Comparison of ENCODE assay signal across 9 mouse cellular contexts in genomic region chrX:35879703-35880102, GRCm38 (mm10). TPM values are rescaled to one million over a fixed set of nuclear protein-coding genes. Genes with fewer than 3 reads are reported as not detected.
DNase-seq lines count a peak whose midpoint lies in the region; ATAC-seq and TF ChIP-seq lines count a peak whose summit lies in the region.
"Had no signal": no experiment of that assay in that cellular context is flagged by ENCODE, and none has a peak within 500 bp of the region (broad histone marks: within the 10 kb centered on the region; RNA-seq: fewer than 3 reads in every experiment).

No protein-coding gene starts in this region.

- TF ChIP-seq CTCF in kidney, postnatal 0 days (IDR thresholded peaks at IDR 0.05; ENCODE audit: low read depth), result peak; percentile 65
- TF ChIP-seq CTCF in thymus, adult 2 months (IDR thresholded peaks at IDR 0.05; ENCODE audit: borderline replicate concordance, control insufficient read depth, extremely low read depth, insufficient read depth, low read length, poor library complexity), result no peak

- no peak overlapping the region for H3K9ac ChIP-seq in kidney, postnatal 0 days (ENCODE audit: low read depth, low read length)

- no peaks in the 10 kb centered on the region for H3K27me3 ChIP-seq in kidney, postnatal 0 days (ENCODE audit: insufficient read depth, low read length)
- no peaks in the 10 kb centered on the region for H3K27me3 ChIP-seq in thymus, adult 2 months (ENCODE audit: control insufficient read depth, insufficient read depth, low read length)

- H3K4me3 ChIP-seq in kidney, postnatal 0 days (replicated peaks; ENCODE audit: low read depth, low read length), result no peak overlapping the region
- H3K4me3 ChIP-seq in thymus, adult 2 months (ENCODE audit: control insufficient read depth, insufficient read depth, low read length), result no peak overlapping the region
- H3K4me3 ChIP-seq: megakaryocyte, embryonic 14.5 days had no signal

- ATAC-seq in kidney, postnatal 0 days (replicated peaks; ENCODE audit: low FRiP score, low read depth), result no peak
- ATAC-seq in inflammation-experienced regulatory T-cells, adult 6 months, result no peak

- H3K36me3 ChIP-seq in kidney, postnatal 0 days (ENCODE audit: insufficient read depth, low read length), result no peaks in the 10 kb centered on the region
- H3K36me3 ChIP-seq in thymus, adult 2 months (ENCODE audit: control insufficient read depth, insufficient read depth, low read length), result no peaks in the 10 kb centered on the region

- DNase-seq in adrenal gland, postnatal 14 days, result peak; percentile 16
- DNase-seq in adrenal gland, adult (ENCODE audit: inconsistent age in 2 of 2, low spot score in 1 of 2), result no peak
- no peak for DNase-seq in kidney, postnatal 0 days (ENCODE audit: low spot score)
- DNase-seq in kidney, postnatal 25 days, result no peak
- peak; percentile 24 for DNase-seq in thymus, adult 2 months
- no peak for DNase-seq in thymus, adult 18-20 months
- no peak for DNase-seq in neural tube, embryonic 10.5 days (ENCODE audit: extremely low spot score, low spot score)

- H3K27ac ChIP-seq in kidney, postnatal 0 days, result no peak overlapping the region
- no peak overlapping the region for H3K27ac ChIP-seq in thymus, adult 2 months (ENCODE audit: control insufficient read depth, insufficient read depth, low read length)

- H3K4me1 ChIP-seq in kidney, postnatal 0 days (replicated peaks; ENCODE audit: insufficient read depth, low read length), result no peaks in the 10 kb centered on the region
- no peaks in the 10 kb centered on the region for H3K4me1 ChIP-seq in thymus, adult 2 months (replicated peaks; ENCODE audit: control insufficient read depth, insufficient read depth, low read length)
- H3K4me1 ChIP-seq: megakaryocyte, embryonic 14.5 days had no signal

- H3K4me2 ChIP-seq in kidney, postnatal 0 days (ENCODE audit: low read length), result no peak overlapping the region

- WGBS in kidney, postnatal 0 days, result 50% methylated on average over 1 of the region's 1 CpGs
- 71% methylated on average over 1 of the region's 1 CpGs for WGBS in thymus, adult 2 months

- no peak for TF ChIP-seq POLR2A in thymus, adult 2 months (IDR thresholded peaks at IDR 0.05; ENCODE audit: control insufficient read depth, extremely low read depth, insufficient read depth, low read length, poor library complexity)

- no peaks in the 10 kb centered on the region for H3K9me3 ChIP-seq in kidney, postnatal 0 days (replicated peaks; ENCODE audit: low read length)
- H3K9me3 ChIP-seq: megakaryocyte, embryonic 14.5 days had no signal

RNA-seq across cellular contexts. Expression of gene Dock11, which starts 8.9 kb away (rescaled TPM):
- 7.4 and 15.3 TPM in 2 replicates for total RNA-seq in adrenal gland, postnatal 14 days (2021)
- 5.4 and 5.5 TPM in 2 replicates for polyA plus RNA-seq in kidney, postnatal 0 days (2015; fragmentation: Nextera tagmentation; extraction: Ambion mirVana)
- polyA plus RNA-seq in thymus, adult 2 months (2012; rRNA removed), result 11.0 and 11.4 TPM in 2 replicates
- 10 to 100 TPM; 39.5 to 49.9 (median 41.4) TPM for polyA plus RNA-seq in inflammation-experienced regulatory T-cells, adult 6 months (2017; shearing (Covaris generic))

Comparison
In these comparisons a context has a peak if more than half of its experiments do, and no peak if none do; other contexts are left out.
1. DNase-seq: peak in adrenal gland, postnatal 14 days (single experiment) and thymus, adult 2 months (single experiment); none in adrenal gland, adult (0 of 2), kidney, postnatal 0 days (single experiment), kidney, postnatal 25 days (0 of 2), thymus, adult 18-20 months (0 of 2) and neural tube, embryonic 10.5 days (single experiment).